Mouse (Mus musculus) urinary bladder, adult 18-20 months (tissue): Measurements from ENCODE around the gene Mvb12a.

Experiments
- DNase-seq, 2 experiments: peaks; one replicate each; pipeline ENCODE4 v3.0.0; 2022; ENCODE audit warnings: low spot score in 2 of 2, mixed read lengths in 2 of 2

Gene Mvb12a

GRCm38 (mm10) chr8:71563992-71564391 lies 21.3 kb downstream of the Mvb12a start:
- no peak for DNase-seq

- no peak for DNase-seq
These were observed 23.8 kb downstream of the Mvb12a start, which contains the start of gene Nxnl1 for GRCm38 (mm10) chr8:71566501-71566900. TSS of gene Nxnl1 (minus strand) at chr8:71566601.

GRCm38 (mm10) chr8:71567587-71567986 lies 24.9 kb downstream of the Mvb12a start:
- DNase-seq = no peak

DNA sequence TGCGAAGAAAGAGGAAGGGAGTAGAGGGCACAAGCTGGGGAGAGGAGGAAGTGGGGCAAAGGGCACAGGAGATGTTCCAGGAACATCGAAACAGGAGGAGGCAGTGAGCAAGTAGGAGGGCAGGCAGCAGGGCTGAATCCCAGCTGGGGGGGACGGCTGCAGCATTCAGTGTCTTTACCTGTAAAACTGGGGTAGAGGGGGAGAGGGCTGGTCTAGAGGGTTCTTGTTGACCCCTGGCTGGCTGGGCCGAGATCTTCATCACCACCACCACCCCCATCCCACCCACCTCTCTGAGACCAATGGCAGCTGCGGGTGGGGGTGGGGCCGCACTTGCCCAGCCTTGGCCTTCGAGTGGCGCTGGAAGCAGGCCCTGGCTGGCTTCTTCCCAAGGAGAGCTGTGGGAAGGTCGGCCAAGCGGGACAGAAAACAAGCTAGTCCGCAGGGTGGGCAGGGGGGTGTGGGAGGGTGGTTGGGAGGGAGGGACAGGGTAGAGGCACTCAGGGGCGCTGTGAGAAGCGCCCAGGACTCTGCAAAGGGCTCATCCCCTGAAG lies 25.7 kb downstream of the Mvb12a start, which contains the start of gene Slc27a1:
Gene Slc27a1 (plus strand): TSS at position 496 of the 551 bp plus-strand sequence.
- no peak for DNase-seq

DNA sequence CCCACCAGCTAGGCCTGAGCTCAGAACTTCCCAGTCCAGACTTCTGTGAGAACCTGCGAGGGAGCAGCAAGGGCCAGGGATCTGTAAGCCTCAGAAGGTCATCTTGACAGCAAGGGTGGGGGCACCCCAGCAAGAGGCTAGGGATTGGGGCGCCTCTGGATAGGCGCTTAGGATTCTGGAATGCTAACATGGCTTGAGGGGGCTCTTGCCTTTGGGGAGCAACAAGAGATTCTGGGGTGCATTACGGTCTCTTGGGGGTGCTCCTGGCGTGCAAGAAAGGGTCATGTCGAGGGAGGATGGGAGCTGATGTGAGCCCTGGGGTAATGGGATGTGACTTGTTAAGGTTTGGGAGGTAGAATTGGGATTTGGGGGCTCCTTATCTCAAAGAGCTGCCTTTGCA lies 26.2 kb downstream of the Mvb12a start:
- DNase-seq = no peak

DNA sequence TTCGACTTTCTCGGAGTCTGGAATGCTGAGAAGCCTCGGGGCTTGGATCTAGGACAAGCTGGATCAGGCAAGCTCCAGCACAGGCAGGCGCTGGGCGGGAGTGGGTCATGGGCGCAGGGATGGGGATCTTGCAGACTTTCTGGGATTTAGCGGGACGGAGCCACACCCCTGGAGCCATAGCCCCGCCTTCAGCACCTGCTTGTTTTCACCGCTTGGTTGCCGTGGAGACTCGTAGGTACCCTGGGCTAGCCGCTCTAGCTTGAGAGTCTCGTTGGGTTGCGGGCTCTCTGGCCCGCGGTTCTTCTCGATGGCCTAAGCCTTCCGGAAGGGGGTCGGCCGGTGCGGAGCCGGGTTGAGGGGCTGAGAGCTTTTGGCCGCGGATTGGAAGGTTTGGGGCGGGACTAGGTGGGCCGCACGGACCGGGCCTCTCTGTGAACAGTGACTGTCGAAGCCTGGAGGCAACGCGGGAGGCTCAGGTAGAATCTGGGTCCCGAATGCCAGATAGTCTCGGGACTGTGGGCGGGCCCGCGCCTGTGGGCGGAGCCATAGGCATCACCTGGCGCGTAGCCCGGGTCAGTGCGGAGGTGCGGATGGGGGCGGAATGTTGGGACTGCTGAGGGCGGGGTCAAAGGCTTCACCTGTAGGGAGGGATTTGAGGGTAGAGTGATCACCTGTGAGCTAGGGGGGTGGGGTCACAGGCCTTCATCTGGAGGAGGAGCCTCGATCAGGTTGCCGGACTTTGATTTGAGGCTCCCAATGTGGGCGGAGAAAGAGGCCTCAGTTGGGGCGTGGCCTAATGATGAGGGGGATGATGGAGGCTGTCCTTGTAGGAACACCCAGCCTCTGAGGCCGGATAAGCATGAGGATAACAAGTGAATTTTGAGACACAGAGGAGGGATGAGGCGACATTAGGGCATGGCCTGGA lies 26.9 kb downstream of the Mvb12a start:
- peak; percentile 89 to 92 for DNase-seq

- peak; percentile 94 to 95 for DNase-seq
These were observed 27.7 kb downstream of the Mvb12a start for GRCm38 (mm10) chr8:71570291-71570954.

DNA sequence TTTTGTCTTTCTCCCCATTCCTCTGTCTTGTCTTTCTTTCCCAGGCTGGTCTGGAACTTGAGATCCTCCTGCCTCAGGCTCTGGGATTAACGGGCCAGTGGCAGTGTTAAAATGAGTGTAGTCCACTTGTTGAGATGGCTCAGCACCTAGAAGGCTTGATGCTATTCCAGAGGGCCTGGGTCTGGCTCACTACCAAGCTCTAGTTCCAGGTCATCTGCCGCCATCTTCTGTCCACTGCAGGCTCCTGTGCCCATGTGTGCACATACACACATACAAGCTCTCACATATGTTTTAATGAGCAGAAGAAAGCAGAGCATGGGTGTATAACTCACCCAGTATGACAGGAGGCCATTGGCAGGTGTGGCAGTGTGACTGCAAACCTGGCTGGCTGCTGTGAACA lies 29.4 kb downstream of the Mvb12a start:
- no peak for DNase-seq

GRCm38 (mm10) chr8:71572847-71573633 lies 30.3 kb downstream of the Mvb12a start:
- DNase-seq = peak in 1 of 2 experiments; percentile 54

GRCm38 (mm10) chr8:71574426-71574825 lies 31.7 kb downstream of the Mvb12a start:
- DNase-seq = no peak

GRCm38 (mm10) chr8:71575020-71575419 lies 32.3 kb downstream of the Mvb12a start:
- no peak for DNase-seq

GRCm38 (mm10) chr8:71577856-71578387 lies 35.2 kb downstream of the Mvb12a start:
- no peak for DNase-seq

GRCm38 (mm10) chr8:71579009-71579408 lies 36.3 kb downstream of the Mvb12a start:
- no peak for DNase-seq

DNA sequence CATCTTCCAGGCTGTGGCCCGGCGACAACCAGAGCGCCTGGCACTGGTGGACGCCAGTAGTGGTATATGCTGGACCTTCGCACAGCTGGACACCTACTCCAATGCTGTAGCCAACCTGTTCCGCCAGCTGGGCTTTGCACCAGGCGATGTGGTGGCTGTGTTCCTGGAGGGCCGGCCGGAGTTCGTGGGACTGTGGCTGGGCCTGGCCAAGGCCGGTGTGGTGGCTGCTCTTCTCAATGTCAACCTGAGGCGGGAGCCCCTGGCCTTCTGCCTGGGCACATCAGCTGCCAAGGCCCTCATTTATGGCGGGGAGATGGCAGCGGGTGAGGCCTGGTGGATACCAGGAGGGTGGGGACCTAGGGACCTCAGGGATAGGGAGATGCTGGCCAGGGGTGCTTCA lies 36.8 kb downstream of the Mvb12a start:
- no peak for DNase-seq

- DNase-seq = no peak
These were observed 37.5 kb downstream of the Mvb12a start for GRCm38 (mm10) chr8:71580201-71580600.

DNA sequence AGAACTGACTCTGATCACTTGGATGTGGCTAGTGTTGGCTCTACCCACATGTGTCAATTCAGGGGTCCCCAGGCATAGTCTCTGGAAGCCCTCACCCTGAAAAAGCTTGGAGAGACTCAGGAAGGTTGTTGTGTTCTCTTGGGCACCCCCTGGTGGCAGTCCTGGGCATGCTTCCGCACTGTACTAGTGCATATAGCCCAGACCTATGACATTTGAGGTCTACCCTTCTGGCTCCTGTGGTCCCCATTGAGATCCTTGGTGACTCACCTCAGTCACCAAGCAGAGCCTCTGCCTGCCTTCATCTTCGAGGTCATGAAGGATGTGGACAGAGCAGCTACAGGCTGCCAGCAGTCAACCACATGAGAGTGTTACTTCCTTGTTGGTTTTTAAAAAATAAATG lies 44.2 kb downstream of the Mvb12a start:
- peak in 1 of 2 experiments; percentile 28 for DNase-seq

DNA sequence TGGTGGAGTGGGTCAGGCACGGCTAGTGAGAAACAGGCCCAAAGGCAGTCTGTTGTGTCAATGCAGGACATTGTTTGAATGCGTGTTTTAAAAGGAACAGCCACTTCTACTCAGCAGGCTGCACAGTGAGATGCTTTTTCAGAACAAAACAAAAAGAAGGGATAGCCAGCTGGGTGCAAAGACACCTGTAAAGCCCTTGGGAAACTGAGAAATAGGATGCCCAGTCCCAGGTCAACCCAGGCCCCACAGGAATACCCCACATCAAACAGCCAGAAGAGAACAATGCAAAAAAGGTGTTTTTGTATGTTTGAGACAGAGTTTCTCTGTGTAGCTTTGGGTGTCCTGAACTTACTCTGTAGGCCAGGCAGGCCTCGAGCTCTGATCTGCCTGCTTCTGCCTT lies 46.0 kb downstream of the Mvb12a start:
- no peak for DNase-seq

- no peak for DNase-seq
These were observed 48.3 kb downstream of the Mvb12a start for GRCm38 (mm10) chr8:71591017-71591416.

GRCm38 (mm10) chr8:71591471-71592373 lies 49.0 kb downstream of the Mvb12a start, which contains the start of gene Pgls:
TSS of gene Pgls (plus strand) at chr8:71592176.
- peak; percentile 92 to 94 for DNase-seq
